Mouse (Mus musculus): Measurements from ENCODE around the gene Acsl3. TPM values are rescaled to one million over a fixed set of nuclear protein-coding genes. Genes with fewer than 3 reads are reported as not detected.
A peak's percentile ranks its signal among the peaks of the same experiment; 100 is the strongest.

Acsl3 gene
- polyA plus RNA-seq, 1 experiment from 2014 or later: 22.7 TPM

DNA sequence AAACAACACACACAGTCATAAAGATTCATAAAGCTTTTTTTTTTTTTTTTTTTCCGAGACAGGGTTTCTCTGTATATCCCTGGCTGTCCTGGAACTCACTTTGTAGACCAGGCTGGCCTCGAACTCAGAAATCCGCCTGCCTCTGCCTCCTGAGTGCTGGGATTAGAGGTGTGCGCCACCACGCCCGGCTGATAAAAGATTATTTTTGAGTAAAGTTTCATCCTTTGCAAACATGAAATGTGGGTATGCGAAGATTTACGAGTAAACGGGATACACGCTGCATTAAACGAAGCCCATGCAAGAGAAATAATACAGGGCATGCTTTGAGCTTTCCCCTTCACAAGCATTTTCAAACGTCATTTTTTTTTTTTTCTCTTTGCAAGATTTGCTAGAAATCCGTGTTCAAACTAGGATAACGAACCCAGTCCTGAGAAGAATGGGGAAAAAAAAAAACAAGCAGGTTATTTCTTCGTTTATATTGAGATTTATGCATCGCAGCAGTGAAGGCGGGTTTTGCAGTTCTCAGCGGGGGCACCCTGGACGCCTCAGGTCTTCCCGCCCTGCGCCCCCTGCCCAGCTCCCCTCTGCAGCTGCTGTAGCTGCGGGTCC, 500 bp upstream of the Acsl3 start:
- Histone ChIP-seq H3K4me3 (ENCODE audit: low read depth, low read length) (peak overlapping the region; percentile 85), H3K36me3 (ENCODE audit: insufficient read depth, low read length) (no peaks in the 10 kb centered on the region), H3K27me3 (replicated peaks; ENCODE audit: insufficient read depth, low read length) (no peaks in the 10 kb centered on the region), H3K9me3 (ENCODE audit: low read length) (no peaks in the 10 kb centered on the region), H3K4me2 (replicated peaks; ENCODE audit: low read depth, low read length) (peak overlapping the region; percentile 96), H3K9ac (replicated peaks; ENCODE audit: low read depth) (no peak overlapping the region), H3K27ac (ENCODE audit: low read length) (peak overlapping the region; percentile 26; the same call in 1 of the 2 replicates), H3K4me1 (ENCODE audit: insufficient read depth, low read depth, low read length) (peaks cover 6% of the 10 kb centered on the region; the same call in 1 of the 2 replicates)
- DNase-seq (ENCODE audit: low spot score): no peak
- no peak for ATAC-seq
- 29% methylated on average over 21 of the region's 22 CpGs for WGBS
- TF ChIP-seq CTCF (IDR thresholded peaks at IDR 0.05): no peak
- no peak for TF ChIP-seq EP300 (IDR thresholded peaks at IDR 0.05)

DNA sequence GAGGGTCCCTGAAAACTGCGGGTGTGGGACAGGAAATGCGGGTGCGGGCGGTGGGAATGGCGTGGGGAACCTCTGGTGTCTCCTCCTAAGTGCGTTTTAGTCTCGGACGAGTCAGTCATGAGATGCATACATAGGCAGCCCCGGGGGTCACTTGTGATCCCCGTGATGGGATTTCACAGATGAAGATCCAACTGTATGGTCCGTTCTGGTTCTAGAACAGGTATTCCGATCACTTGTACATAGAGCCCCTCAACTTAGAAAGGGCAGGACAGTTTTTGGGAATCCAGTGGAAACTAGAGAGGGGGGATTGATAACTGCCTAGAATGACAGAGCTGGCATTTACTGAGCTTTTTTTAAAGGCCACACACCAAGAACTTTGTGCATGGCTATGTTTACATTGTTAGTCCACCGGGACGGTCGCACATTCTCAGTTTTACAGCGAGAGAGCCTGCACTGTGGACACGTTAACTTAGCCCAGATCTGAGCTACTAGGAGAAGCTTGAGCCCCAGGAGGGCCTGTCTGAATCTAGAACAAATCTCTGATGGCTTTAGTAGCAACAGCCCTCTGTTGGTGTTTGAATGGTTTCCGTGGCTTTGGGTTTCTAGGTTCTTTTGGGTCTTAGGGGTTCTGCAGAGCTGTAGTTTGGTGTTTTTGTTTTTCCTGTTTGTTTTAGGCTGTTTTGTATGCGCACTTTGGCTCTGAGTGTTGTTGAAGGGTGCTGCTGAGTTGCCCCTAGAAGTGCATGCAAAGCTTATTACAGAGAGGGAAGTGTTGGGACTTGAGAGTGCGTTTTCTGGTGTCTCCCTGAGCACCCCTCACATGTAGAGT, 1.0 kb downstream of the Acsl3 start:
- Histone ChIP-seq H3K27ac (ENCODE audit: low read length) (peak overlapping the region; percentile 86), H3K4me1 (ENCODE audit: insufficient read depth, low read depth, low read length) (peaks cover 6% of the 10 kb centered on the region; the same call in 1 of the 2 replicates), H3K4me2 (replicated peaks; ENCODE audit: low read depth, low read length) (peak overlapping the region; percentile 96), H3K9ac (replicated peaks; ENCODE audit: low read depth) (peak overlapping the region; percentile 72), H3K36me3 (ENCODE audit: insufficient read depth, low read length) (no peaks in the 10 kb centered on the region), H3K27me3 (replicated peaks; ENCODE audit: insufficient read depth, low read length) (no peaks in the 10 kb centered on the region), H3K4me3 (ENCODE audit: low read depth, low read length) (peak overlapping the region; percentile 85), H3K9me3 (ENCODE audit: low read length) (no peaks in the 10 kb centered on the region)
- 2% methylated on average over 20 of the region's 20 CpGs for WGBS
- TF ChIP-seq CTCF (IDR thresholded peaks at IDR 0.05) (no peak), EP300 (IDR thresholded peaks at IDR 0.05) (no peak)
- ATAC-seq: no peak
- DNase-seq (ENCODE audit: low spot score): peak; percentile 32

DNA sequence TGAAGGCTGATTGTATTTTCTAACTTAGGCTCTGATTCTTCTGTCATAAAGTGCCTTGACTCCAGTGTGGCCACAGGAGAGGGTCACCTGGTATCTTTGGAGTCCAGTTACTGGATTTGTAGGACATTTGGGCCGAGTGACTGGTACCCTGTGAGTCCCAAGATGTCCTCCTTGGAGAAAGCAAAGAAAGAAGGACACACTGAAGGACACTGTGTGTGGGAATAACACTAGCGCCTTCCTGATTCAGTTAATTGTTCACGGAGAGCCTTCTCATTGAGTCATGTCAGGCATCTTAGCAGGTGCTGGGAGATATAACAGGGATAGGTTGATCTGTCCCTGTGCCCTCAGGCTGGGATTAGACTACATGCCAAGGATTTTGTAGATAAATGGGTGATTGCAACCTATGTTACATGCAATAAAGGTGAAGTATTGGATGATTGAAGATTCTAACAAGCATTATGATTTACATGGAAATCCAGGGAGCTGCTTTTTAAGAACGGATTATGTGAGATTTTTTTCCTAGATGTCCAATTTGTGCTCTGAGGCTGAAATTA, 1.7 kb downstream of the Acsl3 start:
- no peak for DNase-seq (ENCODE audit: low spot score)
- peak overlapping the region; percentile 85; the same call in 1 of the 2 replicates for H3K4me3 ChIP-seq (ENCODE audit: low read depth, low read length)
- TF ChIP-seq EP300 (IDR thresholded peaks at IDR 0.05): no peak
- no peak for TF ChIP-seq CTCF (IDR thresholded peaks at IDR 0.05)
- H3K27ac ChIP-seq (ENCODE audit: low read length): no peak overlapping the region
- ATAC-seq: no peak
- 50% methylated on average over 4 of the region's 4 CpGs for WGBS
- H3K36me3 ChIP-seq (ENCODE audit: insufficient read depth, low read length): peaks cover 1% of the 10 kb centered on the region; the same call in 1 of the 2 replicates
- H3K9me3 ChIP-seq (ENCODE audit: low read length): no peaks in the 10 kb centered on the region
- H3K4me1 ChIP-seq (ENCODE audit: insufficient read depth, low read depth, low read length): peaks cover 6% of the 10 kb centered on the region; the same call in 1 of the 2 replicates
- no peak overlapping the region for H3K9ac ChIP-seq (replicated peaks; ENCODE audit: low read depth)
- peak overlapping the region; percentile 96 for H3K4me2 ChIP-seq (replicated peaks; ENCODE audit: low read depth, low read length)
- H3K27me3 ChIP-seq (replicated peaks; ENCODE audit: insufficient read depth, low read length): no peaks in the 10 kb centered on the region

DNA sequence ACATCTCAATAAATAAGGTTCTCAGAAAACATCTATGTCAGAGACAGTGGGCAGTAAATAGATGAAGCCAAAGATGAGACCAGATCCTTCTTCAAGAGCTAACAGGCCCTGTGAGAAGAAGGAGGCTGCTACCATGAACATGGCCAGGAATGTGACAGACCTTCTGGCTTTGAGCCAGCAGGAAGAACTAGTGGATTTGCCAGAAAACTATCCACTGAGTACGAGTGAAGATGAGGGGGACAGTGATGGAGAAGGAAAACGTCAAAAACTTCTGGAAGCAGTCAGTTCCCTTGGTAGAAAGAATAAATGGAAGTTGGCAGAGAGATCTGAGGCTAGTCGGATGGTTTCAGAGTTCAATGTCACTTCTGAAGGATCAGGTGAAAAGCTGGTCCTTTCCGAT, 6.7 kb downstream of the Acsl3 start:
- Histone ChIP-seq H3K4me3 (ENCODE audit: low read depth, low read length) (no peak overlapping the region), H3K4me2 (replicated peaks; ENCODE audit: low read depth, low read length) (no peak overlapping the region), H3K27me3 (replicated peaks; ENCODE audit: insufficient read depth, low read length) (no peaks in the 10 kb centered on the region), H3K36me3 (ENCODE audit: insufficient read depth, low read length) (peaks cover 16% of the 10 kb centered on the region; the same call in 1 of the 2 replicates), H3K9ac (replicated peaks; ENCODE audit: low read depth) (no peak overlapping the region), H3K27ac (ENCODE audit: low read length) (no peak overlapping the region), H3K9me3 (ENCODE audit: low read length) (no peaks in the 10 kb centered on the region), H3K4me1 (ENCODE audit: insufficient read depth, low read depth, low read length) (peaks cover under 1% of the 10 kb centered on the region; the same call in 1 of the 2 replicates)
- 49% methylated on average over 4 of the region's 4 CpGs for WGBS
- no peak for TF ChIP-seq EP300 (IDR thresholded peaks at IDR 0.05)
- no peak for TF ChIP-seq CTCF (IDR thresholded peaks at IDR 0.05)
- DNase-seq (ENCODE audit: low spot score) (no peak), ATAC-seq (no peak)

DNA sequence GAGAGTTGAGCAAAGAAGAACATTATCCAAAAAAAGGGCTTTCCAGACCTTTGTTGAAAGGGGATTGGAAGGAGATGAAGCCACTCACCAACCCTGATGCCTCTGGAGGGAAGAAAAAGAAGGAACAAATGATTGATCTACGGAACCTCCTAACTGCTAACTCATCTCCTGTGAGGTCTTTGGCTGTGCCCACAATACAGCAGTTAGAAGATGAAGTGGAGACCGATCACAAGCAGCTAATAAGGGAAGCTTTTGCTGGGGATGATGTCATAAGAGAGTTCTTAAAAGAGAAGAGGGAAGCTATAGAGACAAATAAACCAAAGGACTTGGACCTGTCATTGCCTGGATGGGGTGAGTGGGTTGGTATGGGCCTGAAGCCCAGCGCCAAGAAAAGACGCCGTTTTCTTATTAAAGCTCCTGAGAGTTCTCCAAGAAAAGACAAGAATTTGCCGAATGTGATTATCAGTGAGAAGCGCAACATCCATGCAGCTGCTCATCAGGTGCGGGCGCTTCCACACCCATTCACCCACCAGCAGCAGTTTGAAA, 8.4 kb downstream of the Acsl3 start:
- H3K27ac ChIP-seq (ENCODE audit: low read length): no peak overlapping the region
- ATAC-seq (no peak), DNase-seq (ENCODE audit: low spot score) (no peak)
- H3K9ac ChIP-seq (replicated peaks; ENCODE audit: low read depth): no peak overlapping the region
- 96% methylated on average over 9 of the region's 9 CpGs for WGBS
- no peak overlapping the region for H3K4me2 ChIP-seq (replicated peaks; ENCODE audit: low read depth, low read length)
- H3K9me3 ChIP-seq (ENCODE audit: low read length): no peaks in the 10 kb centered on the region
- H3K27me3 ChIP-seq (replicated peaks; ENCODE audit: insufficient read depth, low read length): no peaks in the 10 kb centered on the region
- no peaks in the 10 kb centered on the region for H3K4me1 ChIP-seq (ENCODE audit: insufficient read depth, low read depth, low read length)
- TF ChIP-seq EP300 (IDR thresholded peaks at IDR 0.05) (no peak), CTCF (IDR thresholded peaks at IDR 0.05) (no peak)
- H3K4me3 ChIP-seq (ENCODE audit: low read depth, low read length): no peak overlapping the region
- peaks cover 16% of the 10 kb centered on the region; the same call in 1 of the 2 replicates for H3K36me3 ChIP-seq (ENCODE audit: insufficient read depth, low read length)

DNA sequence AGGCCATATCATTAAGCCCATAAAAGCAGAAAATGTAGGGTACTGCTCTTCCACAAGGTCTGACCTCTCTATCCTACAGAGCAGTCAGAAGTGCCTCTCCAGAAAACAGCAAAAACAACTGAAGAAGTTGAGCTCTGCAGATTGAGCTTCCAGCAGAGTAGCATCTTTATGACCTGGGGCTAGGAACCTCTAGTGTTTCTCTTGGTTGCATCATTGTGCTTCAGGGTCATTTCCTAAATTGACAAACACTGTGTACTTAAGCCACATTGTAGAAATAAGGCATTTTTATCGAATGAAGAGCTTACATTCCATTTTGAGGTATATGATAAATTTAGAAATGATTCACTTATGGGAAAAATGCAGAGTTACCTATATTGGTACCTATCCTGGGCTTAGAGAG, 9.0 kb downstream of the Acsl3 start:
- Histone ChIP-seq H3K9me3 (ENCODE audit: low read length) (no peaks in the 10 kb centered on the region), H3K4me3 (ENCODE audit: low read depth, low read length) (no peak overlapping the region), H3K27me3 (replicated peaks; ENCODE audit: insufficient read depth, low read length) (no peaks in the 10 kb centered on the region), H3K4me1 (ENCODE audit: insufficient read depth, low read depth, low read length) (no peaks in the 10 kb centered on the region), H3K27ac (ENCODE audit: low read length) (no peak overlapping the region), H3K36me3 (ENCODE audit: insufficient read depth, low read length) (peaks cover 16% of the 10 kb centered on the region; the same call in 1 of the 2 replicates), H3K9ac (replicated peaks; ENCODE audit: low read depth) (no peak overlapping the region), H3K4me2 (replicated peaks; ENCODE audit: low read depth, low read length) (no peak overlapping the region)
- ATAC-seq (no peak), DNase-seq (ENCODE audit: low spot score) (no peak)
- no peak for TF ChIP-seq EP300 (IDR thresholded peaks at IDR 0.05)
- no peak for TF ChIP-seq CTCF (IDR thresholded peaks at IDR 0.05)
- 79% methylated on average over 1 of the region's 1 CpGs for WGBS

All from lung, postnatal 0 days (tissue).